Mouse (Mus musculus) embryonic facial prominence, embryonic 11.5 days (tissue): ENCODE results near the gene Nup93. TPM values are rescaled to one million over a fixed set of nuclear protein-coding genes. Genes with fewer than 3 reads are reported as not detected.

ENCODE experiments used
- ATAC-seq: fragments of 200-750 bp; cut with Nextera tagmentation; replicated peaks from 2 replicates; pipeline ENCODE4 v1.8.0; 2017; ENCODE audit warnings: low read depth; ENCODE audit not compliant: insufficient number of reproducible peaks, low FRiP score, low TSS enrichment
- DNase-seq: peaks from one replicate; pipeline ENCODE4 v3.0.0-alpha.2; 2015; ENCODE audit warnings: low spot score
- H3K27ac ChIP-seq: fragments of 300-500 bp; sonication (generic); replicated peaks from 2 replicates; pipeline ENCODE4 v1.5.1; 2014; ENCODE audit warnings: mild to moderate bottlenecking, low read depth, low read length, control low read depth
- H3K27me3 ChIP-seq: fragments of 300-500 bp; sonication (generic); 2 replicates; pipeline ENCODE4 v1.6.1; 2014; ENCODE audit warnings: mild to moderate bottlenecking, low read length, moderate library complexity, mixed read lengths; ENCODE audit not compliant: control insufficient read depth, insufficient read depth
- H3K36me3 ChIP-seq: fragments of 300-500 bp; sonication (generic); replicated peaks from 2 replicates; pipeline ENCODE4 v1.6.1; 2014; ENCODE audit warnings: low read depth, mild to moderate bottlenecking, low read length, moderate library complexity, mixed read lengths; ENCODE audit not compliant: control insufficient read depth, insufficient read depth
- H3K4me1 ChIP-seq: fragments of 300-500 bp; sonication (generic); 2 replicates; pipeline ENCODE4 v1.6.1; 2014; ENCODE audit warnings: low read length, mixed read lengths; ENCODE audit not compliant: control insufficient read depth, insufficient read depth
- H3K4me2 ChIP-seq: fragments of 300-500 bp; sonication (generic); 2 replicates; pipeline ENCODE4 v1.6.1; 2014; ENCODE audit warnings: low read depth, mild to moderate bottlenecking, control low read depth, low read length, moderate library complexity
- H3K4me3 ChIP-seq: fragments of 300-500 bp; sonication (generic); 2 replicates; pipeline ENCODE4 v1.5.1; 2014; ENCODE audit warnings: low read depth, low read length, control low read depth
- H3K9ac ChIP-seq: fragments of 300-500 bp; sonication (generic); replicated peaks from 2 replicates; pipeline ENCODE4 v1.6.1; 2014; ENCODE audit warnings: mild to moderate bottlenecking, control low read depth, low read length
- H3K9me3 ChIP-seq: fragments of 300-500 bp; sonication (generic); replicated peaks from 2 replicates; pipeline ENCODE4 v1.6.1; 2016; ENCODE audit warnings: mild to moderate bottlenecking, low read length, inconsistent platforms, mixed read lengths; ENCODE audit not compliant: control insufficient read depth
- WGBS: fragments of 180-500 bp; shearing (Covaris S2); extraction: QIAGEN DNeasy Blood & Tissue Kit; methylation state at CpG from one replicate; pipeline ENCODE4 v1.1.7; 2014; 5-methylcytosine and 5-hydroxymethylcytosine counted together
- polyA plus RNA-seq: library from polyadenylated mRNA; unstranded; fragments of >200 nt; fragmentation: Nextera tagmentation; extraction: Ambion mirVana; gene quantifications from 2 replicates; pipeline ENCODE4 v1.2.1, GENCODE M21; 2014

Nup93 gene
- polyA plus RNA-seq, 1 experiment from 2014 or later, result 132 TPM

- ATAC-seq, result no peak
- DNase-seq, result no peak
- 85% methylated on average over 2 of the region's 2 CpGs for WGBS
- Histone ChIP-seq H3K9ac (no peak overlapping the region), H3K4me3 (no peak overlapping the region), H3K9me3 (no peaks in the 10 kb centered on the region), H3K27me3 (no peaks in the 10 kb centered on the region), H3K4me1 (no peaks in the 10 kb centered on the region), H3K27ac (no peak overlapping the region), H3K4me2 (no peak overlapping the region), H3K36me3 (no peaks in the 10 kb centered on the region; the same call in 1 of the 2 replicates)
Observed at GRCm38 (mm10) chr8:94320036-94320435, 105.7 kb downstream of the Nup93 start.

GRCm38 (mm10) chr8:94322083-94322482 is 107.7 kb downstream of the Nup93 start:
- H3K9ac ChIP-seq, result no peak overlapping the region
- no peaks in the 10 kb centered on the region for H3K27me3 ChIP-seq
- DNase-seq (peak; percentile 24), ATAC-seq (0 out of 2 replicates have a peak, but pooled peaks have one; percentile 15)
- 54% methylated on average over 4 of the region's 4 CpGs for WGBS
- no peak overlapping the region for H3K4me3 ChIP-seq
- H3K27ac ChIP-seq, result no peak overlapping the region
- H3K4me2 ChIP-seq, result no peak overlapping the region
- no peaks in the 10 kb centered on the region for H3K4me1 ChIP-seq
- H3K9me3 ChIP-seq, result no peaks in the 10 kb centered on the region
- H3K36me3 ChIP-seq, result no peaks in the 10 kb centered on the region; the same call in 1 of the 2 replicates

GRCm38 (mm10) chr8:94323041-94323440 is 108.7 kb downstream of the Nup93 start:
- no peaks in the 10 kb centered on the region; the same call in 1 of the 2 replicates for H3K36me3 ChIP-seq
- DNase-seq, result no peak
- WGBS, result 84% methylated on average over 6 of the region's 6 CpGs
- no peaks in the 10 kb centered on the region for H3K4me1 ChIP-seq
- H3K27me3 ChIP-seq, result no peaks in the 10 kb centered on the region
- no peak overlapping the region for H3K9ac ChIP-seq
- H3K4me2 ChIP-seq, result no peak overlapping the region
- no peaks in the 10 kb centered on the region for H3K9me3 ChIP-seq
- H3K4me3 ChIP-seq, result no peak overlapping the region
- H3K27ac ChIP-seq, result no peak overlapping the region
- no peak for ATAC-seq

GRCm38 (mm10) chr8:94324071-94324470 is 109.7 kb downstream of the Nup93 start:
- H3K4me3 ChIP-seq, result no peak overlapping the region
- H3K4me2 ChIP-seq, result no peak overlapping the region
- DNase-seq (no peak), ATAC-seq (no peak)
- H3K27me3 ChIP-seq, result no peaks in the 10 kb centered on the region
- no peaks in the 10 kb centered on the region for H3K4me1 ChIP-seq
- no peaks in the 10 kb centered on the region; the same call in 1 of the 2 replicates for H3K36me3 ChIP-seq
- H3K9me3 ChIP-seq, result no peaks in the 10 kb centered on the region
- H3K27ac ChIP-seq, result no peak overlapping the region
- WGBS, result 48% methylated on average over 12 of the region's 12 CpGs
- H3K9ac ChIP-seq, result no peak overlapping the region

DNA sequence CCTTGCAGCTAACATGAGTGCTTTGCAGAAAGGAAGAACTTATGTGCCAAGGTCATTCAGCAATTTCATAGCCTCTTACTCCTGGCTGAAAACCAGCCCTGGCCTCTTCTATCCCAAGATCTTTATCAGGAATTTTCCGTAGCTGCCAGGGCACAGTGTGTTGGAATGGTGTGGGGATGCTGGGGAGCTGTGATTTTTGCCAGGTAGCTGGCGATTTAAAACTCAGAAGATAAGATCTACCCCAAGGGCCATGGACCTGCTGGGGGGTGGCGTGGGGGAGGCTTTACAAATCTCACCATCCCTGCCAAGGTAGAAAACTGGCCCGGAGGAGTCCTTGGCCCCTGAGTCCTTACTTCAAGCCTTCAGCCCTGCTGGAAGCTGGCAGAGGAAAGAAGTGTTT is 111.7 kb downstream of the Nup93 start:
- DNase-seq (no peak), ATAC-seq (no peak)
- H3K9me3 ChIP-seq, result no peaks in the 10 kb centered on the region
- H3K27ac ChIP-seq, result no peak overlapping the region
- H3K36me3 ChIP-seq, result no peaks in the 10 kb centered on the region
- H3K4me1 ChIP-seq, result no peaks in the 10 kb centered on the region
- WGBS, result 74% methylated on average over 4 of the region's 4 CpGs
- no peak overlapping the region for H3K4me3 ChIP-seq
- H3K9ac ChIP-seq, result no peak overlapping the region
- H3K27me3 ChIP-seq, result no peaks in the 10 kb centered on the region
- no peak overlapping the region for H3K4me2 ChIP-seq

- H3K27me3 ChIP-seq, result no peaks in the 10 kb centered on the region
- H3K4me3 ChIP-seq, result no peak within 1 kb of the TSS
- WGBS, result 86% methylated on average over 21 of the region's 21 CpGs
- no peaks in the 10 kb centered on the region for H3K9me3 ChIP-seq
- ATAC-seq, result no peak
- H3K9ac ChIP-seq, result no peak within 1 kb of the TSS
- no peak for DNase-seq
- H3K4me2 ChIP-seq, result no peak within 1 kb of the TSS
- H3K27ac ChIP-seq, result no peak within 1 kb of the TSS
- H3K4me1 ChIP-seq, result no peaks in the 10 kb centered on the region
- H3K36me3 ChIP-seq, result no peaks in the 10 kb centered on the region
Observed at GRCm38 (mm10) chr8:94328932-94329728, 114.8 kb downstream of the Nup93 start, which contains the start of gene Slc12a3. Gene Slc12a3 (plus strand): TSS chr8:94329201.

DNA sequence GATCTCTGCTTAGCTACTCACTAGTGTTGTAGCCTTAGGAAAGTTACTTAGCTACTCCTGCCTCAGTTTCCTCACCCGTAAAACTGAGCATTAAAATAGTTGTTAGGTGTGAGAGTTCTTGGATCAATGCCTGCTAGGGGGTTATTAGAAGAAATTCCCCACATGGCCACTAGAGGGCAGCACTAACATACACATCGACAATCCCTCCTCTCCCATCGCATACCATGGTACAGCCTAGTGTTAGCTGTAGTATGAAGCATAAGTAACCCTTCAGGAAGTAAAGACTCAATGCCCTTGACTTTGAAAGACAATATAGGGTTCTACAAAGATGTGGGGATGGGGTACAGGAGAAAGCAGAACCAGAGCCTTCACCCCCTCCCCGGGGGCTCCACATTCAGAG is 116.4 kb downstream of the Nup93 start:
- Histone ChIP-seq H3K4me3 (no peak overlapping the region), H3K9ac (no peak overlapping the region), H3K4me1 (no peaks in the 10 kb centered on the region), H3K27ac (no peak overlapping the region), H3K27me3 (no peaks in the 10 kb centered on the region), H3K4me2 (no peak overlapping the region), H3K36me3 (no peaks in the 10 kb centered on the region), H3K9me3 (no peaks in the 10 kb centered on the region)
- ATAC-seq (no peak), DNase-seq (peak; percentile 85)
- 36% methylated on average over 4 of the region's 4 CpGs for WGBS

DNA sequence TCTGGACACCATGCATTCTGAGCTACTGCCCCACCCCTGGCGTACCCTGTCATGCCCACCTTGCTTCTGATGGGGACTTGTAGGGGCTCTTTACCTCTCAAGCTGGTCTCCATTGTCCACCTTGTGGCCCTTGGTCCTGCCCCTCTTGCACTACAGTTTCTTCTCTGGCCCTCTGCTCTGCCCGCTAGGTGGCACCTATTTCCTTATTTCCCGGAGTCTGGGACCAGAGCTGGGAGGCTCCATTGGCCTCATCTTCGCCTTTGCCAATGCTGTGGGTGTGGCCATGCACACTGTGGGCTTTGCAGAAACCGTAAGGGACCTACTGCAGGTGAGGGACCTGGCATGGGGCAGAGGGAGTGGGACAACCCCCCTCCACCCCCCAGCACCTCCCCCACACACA is 119.0 kb downstream of the Nup93 start:
- no peaks in the 10 kb centered on the region for H3K36me3 ChIP-seq
- ATAC-seq (no peak), DNase-seq (peak; percentile 6)
- no peak overlapping the region for H3K9ac ChIP-seq
- H3K4me1 ChIP-seq, result no peaks in the 10 kb centered on the region
- no peak overlapping the region for H3K27ac ChIP-seq
- H3K4me3 ChIP-seq, result no peak overlapping the region
- no peaks in the 10 kb centered on the region for H3K9me3 ChIP-seq
- no peak overlapping the region for H3K4me2 ChIP-seq
- H3K27me3 ChIP-seq, result no peaks in the 10 kb centered on the region
- WGBS, result 50% methylated on average over 5 of the region's 5 CpGs
